Mouse (Mus musculus): ENCODE measurements around the gene Ist1.
A peak's percentile ranks its signal among the peaks of the same experiment; 100 is the strongest.

GRCm38 (mm10) chr8:109691769-109692168 is 1.3 kb downstream of the Ist1 start:
- TF ChIP-seq CTCF (IDR thresholded peaks at IDR 0.05; ENCODE audit: low read depth) (peak; percentile 31; the same call in 1 of the 2 replicates), EP300 (IDR thresholded peaks at IDR 0.05; ENCODE audit: low read depth) (no peak)

All from liver, postnatal 0 days (tissue).